Mouse (Mus musculus) splenic B cell, adult 2 months (primary cell): ENCODE measurements around the gene Olfr790.

Experiments
- DNase-seq: peaks from one replicate; pipeline ENCODE4 v3.0.0-alpha.2; 2011; ENCODE audit warnings: low read depth, low spot score
- H3K27me3 ChIP-seq: 2 replicates; pipeline ENCODE4 v1.6.1; 2012; ENCODE audit warnings: mild to moderate bottlenecking, low read length, moderate library complexity, mixed read lengths; ENCODE audit not compliant: control insufficient read depth, poor library complexity, insufficient read depth, severe bottlenecking
- H3K36me3 ChIP-seq: 2 replicates; pipeline ENCODE4 v1.6.1; 2012; ENCODE audit warnings: mild to moderate bottlenecking, low read length, moderate library complexity, mixed read lengths; ENCODE audit not compliant: control insufficient read depth, poor library complexity, insufficient read depth, severe bottlenecking

Olfr790 gene

GRCm38 (mm10) chr10:129498192-129498591, at the start of gene Olfr790:
Gene Olfr790, plus strand, starts transcription at chr10:129498492.
- Histone ChIP-seq H3K36me3 (no peaks in the 10 kb centered on the region), H3K27me3 (no peaks in the 10 kb centered on the region)
- no peak for DNase-seq

- Histone ChIP-seq H3K36me3 (no peaks in the 10 kb centered on the region), H3K27me3 (no peaks in the 10 kb centered on the region)
- DNase-seq: no peak
Observed at GRCm38 (mm10) chr10:129461562-129461961, 36.7 kb upstream of the Olfr790 start, which contains the start of gene Olfr787. Gene Olfr787, plus strand, starts transcription at chr10:129461862.

- H3K27me3 ChIP-seq: no peaks in the 10 kb centered on the region
- no peaks in the 10 kb centered on the region for H3K36me3 ChIP-seq
- DNase-seq: no peak
Observed at GRCm38 (mm10) chr10:129470698-129471097, 27.6 kb upstream of the Olfr790 start, which contains the start of gene Olfr788. Gene Olfr788, plus strand, starts transcription at chr10:129470998.

- H3K27me3 ChIP-seq: no peaks in the 10 kb centered on the region
- no peaks in the 10 kb centered on the region for H3K36me3 ChIP-seq
- no peak for DNase-seq
Observed at GRCm38 (mm10) chr10:129473256-129473655, 25.0 kb upstream of the Olfr790 start.

- no peak for DNase-seq
- no peaks in the 10 kb centered on the region for H3K36me3 ChIP-seq
- no peaks in the 10 kb centered on the region for H3K27me3 ChIP-seq
Observed at GRCm38 (mm10) chr10:129473723-129474122, 24.6 kb upstream of the Olfr790 start.

DNA sequence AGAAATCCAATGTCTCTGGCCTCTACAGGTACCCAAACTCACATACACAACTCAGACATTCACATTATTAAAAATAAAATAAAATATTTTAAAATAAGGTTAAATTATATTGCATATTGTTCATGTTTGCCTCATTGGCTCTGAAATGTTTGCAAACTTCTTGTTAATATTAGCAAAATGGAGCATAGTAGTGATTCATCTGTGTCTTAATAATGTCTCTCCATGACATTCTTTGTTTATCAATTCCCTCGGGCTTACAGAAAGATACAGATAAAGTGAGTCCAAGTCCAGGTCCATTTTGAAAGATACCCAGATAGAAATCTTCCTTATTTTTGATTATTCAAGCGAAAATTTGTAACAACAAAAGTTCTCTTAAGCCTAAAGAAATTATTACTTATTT, 13.8 kb upstream of the Olfr790 start, which contains the start of gene Olfr789:
Gene Olfr789, plus strand, starts transcription at position 301 of the 400 bp plus-strand sequence.
- no peak for DNase-seq
- no peaks in the 10 kb centered on the region for H3K27me3 ChIP-seq

DNA sequence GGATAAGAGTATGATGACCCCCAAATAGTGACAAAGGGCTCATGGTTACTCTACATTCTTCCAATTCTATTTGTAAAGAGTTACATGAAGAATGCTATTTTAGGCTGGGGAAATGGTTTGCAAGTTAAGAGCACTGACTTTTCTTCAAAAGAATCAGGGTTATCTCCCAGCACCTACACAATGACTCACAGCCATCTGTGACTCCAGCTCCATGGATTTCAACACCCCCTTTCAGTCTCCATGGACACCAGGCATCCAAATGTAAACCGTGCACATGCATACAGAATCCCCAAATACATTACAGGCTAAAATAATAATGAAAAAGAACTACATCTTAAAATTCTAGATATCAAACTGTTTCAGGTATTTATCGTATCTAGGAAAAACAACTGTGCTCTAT, 8.2 kb upstream of the Olfr790 start:
- DNase-seq: no peak
- Histone ChIP-seq H3K36me3 (no peaks in the 10 kb centered on the region), H3K27me3 (no peaks in the 10 kb centered on the region)

More for the DNA sequence above, 13.8 kb upstream of the Olfr790 start, which contains the start of gene Olfr789:
- H3K36me3 ChIP-seq: no peaks in the 10 kb centered on the region

GRCm38 (mm10) chr10:129521492-129521891, 23.2 kb downstream of the Olfr790 start, which contains the start of gene Olfr791:
Gene Olfr791, plus strand, starts transcription at chr10:129521792.
- DNase-seq: no peak
- no peaks in the 10 kb centered on the region for H3K27me3 ChIP-seq
- H3K36me3 ChIP-seq: no peaks in the 10 kb centered on the region

GRCm38 (mm10) chr10:129538862-129539261, 40.6 kb downstream of the Olfr790 start, which contains the start of gene Olfr792:
Gene Olfr792, plus strand, starts transcription at chr10:129539162.
- no peaks in the 10 kb centered on the region for H3K36me3 ChIP-seq
- no peaks in the 10 kb centered on the region for H3K27me3 ChIP-seq
- DNase-seq: no peak

- DNase-seq: no peak
- no peaks in the 10 kb centered on the region for H3K27me3 ChIP-seq
- H3K36me3 ChIP-seq: no peaks in the 10 kb centered on the region
Observed at GRCm38 (mm10) chr10:129549354-129549753, 51.1 kb downstream of the Olfr790 start.
